Mouse (Mus musculus) ES-Bruce4 (cell line): Measurements from ENCODE around the gene Abcb10. TPM values are rescaled to one million over a fixed set of nuclear protein-coding genes. Genes with fewer than 3 reads are reported as not detected.

Experiments
- H3K27ac ChIP-seq: 2 replicates; pipeline ENCODE4 v1.5.1; 2012; ENCODE audit warnings: low read length, inconsistent platforms; ENCODE audit not compliant: insufficient read depth
- H3K27me3 ChIP-seq: 2 replicates; pipeline ENCODE4 v1.6.1; 2012; ENCODE audit warnings: mild to moderate bottlenecking, low read length, inconsistent platforms; ENCODE audit not compliant: control insufficient read depth, poor library complexity, insufficient read depth, severe bottlenecking
- H3K36me3 ChIP-seq: 2 replicates; pipeline ENCODE4 v1.6.1; 2012; ENCODE audit warnings: inconsistent platforms, mild to moderate bottlenecking, low read length, moderate library complexity; ENCODE audit not compliant: control insufficient read depth, poor library complexity, insufficient read depth, severe bottlenecking
- H3K4me1 ChIP-seq: one replicate; pipeline ENCODE4 v1.8.1; 2011; ENCODE audit warnings: low read length; ENCODE audit not compliant: control insufficient read depth, insufficient read depth
- H3K4me3 ChIP-seq: 2 replicates; pipeline ENCODE4 v1.5.1; 2011; ENCODE audit warnings: low read depth, mild to moderate bottlenecking, low read length
- H3K9ac ChIP-seq: 2 replicates; pipeline ENCODE4 v1.6.1; 2012; ENCODE audit warnings: low read depth, mild to moderate bottlenecking, inconsistent platforms; ENCODE audit not compliant: poor library complexity, severe bottlenecking
- H3K9me3 ChIP-seq: replicated peaks from 2 replicates; pipeline ENCODE4 v1.6.1; 2012; ENCODE audit warnings: mild to moderate bottlenecking, low read length, inconsistent platforms; ENCODE audit not compliant: control insufficient read depth, poor library complexity, insufficient read depth, severe bottlenecking
- CTCF ChIP-seq: IDR thresholded peaks from one replicate; pipeline ENCODE4 v1.8.1; 2011; ENCODE audit warnings: low read depth, low read length
- EP300 ChIP-seq: IDR thresholded peaks from 2 replicates; pipeline ENCODE4 v1.6.1; 2011; ENCODE audit warnings: low read depth, low read length; ENCODE audit not compliant: insufficient read depth
- POLR2A ChIP-seq: IDR thresholded peaks from one replicate; pipeline ENCODE4 v1.8.1; 2011; ENCODE audit warnings: low read length; ENCODE audit not compliant: insufficient read depth
- polyA plus RNA-seq: library from polyadenylated mRNA; stranded (reverse); fragments of >200 nt; gene quantifications from 2 replicates; pipeline ENCODE4 v1.2.4, GENCODE M21; 2011; ENCODE audit warnings: low read depth; ENCODE audit not compliant: missing spikeins, insufficient read depth, insufficient read length

Gene Abcb10
- polyA plus RNA-seq, 1 experiment = 20.3 TPM

DNA sequence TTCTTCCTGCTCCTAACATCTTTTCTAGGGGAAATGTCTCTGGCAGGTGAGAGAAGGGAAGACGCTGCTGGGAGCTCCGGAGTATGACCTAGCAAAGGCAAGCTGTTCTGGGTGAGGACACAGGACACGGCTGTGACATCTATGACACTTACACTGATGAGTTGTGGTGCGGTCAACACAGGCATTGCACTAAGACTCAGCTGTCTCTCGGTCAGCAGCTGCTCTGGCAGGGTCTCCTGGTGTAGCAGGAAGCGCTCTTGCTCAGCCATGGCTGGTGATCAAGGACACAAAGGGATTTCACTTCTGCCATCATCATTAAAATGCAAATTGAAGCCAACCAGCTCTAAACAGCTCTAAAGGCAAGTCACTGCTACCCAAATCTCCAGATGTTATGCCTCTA lies 75.3 kb downstream of the Abcb10 start:
- Histone ChIP-seq H3K9ac (no peak overlapping the region), H3K4me3 (no peak overlapping the region), H3K27me3 (no peaks in the 10 kb centered on the region), H3K36me3 (peaks cover 74% of the 10 kb centered on the region), H3K9me3 (no peaks in the 10 kb centered on the region), H3K27ac (no peak overlapping the region), H3K4me1 (no peaks in the 10 kb centered on the region)
- TF ChIP-seq POLR2A (no peak), EP300 (no peak), CTCF (no peak)

GRCm38 (mm10) chr8:123902653-123903052 lies 80.3 kb downstream of the Abcb10 start:
- no peaks in the 10 kb centered on the region for H3K9me3 ChIP-seq
- no peaks in the 10 kb centered on the region for H3K27me3 ChIP-seq
- H3K36me3 ChIP-seq = peaks cover 49% of the 10 kb centered on the region
- no peak for TF ChIP-seq POLR2A
- no peak for TF ChIP-seq CTCF
- no peak for TF ChIP-seq EP300
- H3K27ac ChIP-seq = no peak overlapping the region
- no peak overlapping the region for H3K9ac ChIP-seq
- H3K4me1 ChIP-seq = no peaks in the 10 kb centered on the region
- H3K4me3 ChIP-seq = no peak overlapping the region

Other genes with a start within 250 kb of the Abcb10 start
- 26.1 and 32.6 TPM in 2 replicates for gene Rab4a, start 177.1 kb downstream of the Abcb10 start, polyA plus RNA-seq
- 4.8 and 6.6 TPM in 2 replicates for gene Ccsap, start 122.9 kb downstream of the Abcb10 start, polyA plus RNA-seq
- gene Acta1, start 88.4 kb downstream of the Abcb10 start, polyA plus RNA-seq = 42.6 and 42.8 TPM in 2 replicates
- 56.1 and 64.1 TPM in 2 replicates for gene Nup133, start 33.9 kb downstream of the Abcb10 start, polyA plus RNA-seq
- 62.3 and 68.1 TPM in 2 replicates for gene Taf5l, start 38.3 kb upstream of the Abcb10 start, polyA plus RNA-seq
- gene Urb2, start 38.4 kb upstream of the Abcb10 start, polyA plus RNA-seq = 48.5 and 49.7 TPM in 2 replicates
- 5.6 and 11.5 TPM in 2 replicates for gene Galnt2, start 248.3 kb upstream of the Abcb10 start, polyA plus RNA-seq